Mouse (Mus musculus): ENCODE data around the gene Galnt5. TPM values are rescaled to one million over a fixed set of nuclear protein-coding genes. Genes with fewer than 3 reads are reported as not detected.

Galnt5 gene
- not detected in 2 replicates for total RNA-seq (2015)
- not detected in 2 replicates for total RNA-seq (2017)

- no peak for ATAC-seq (ENCODE audit: poor library complexity, severe bottlenecking)
Measured at GRCm38 (mm10) chr2:57997752-57998430, at the start of gene Galnt5. Galnt5 (plus strand) TSS chr2:57997884.

- no peak for ATAC-seq (ENCODE audit: poor library complexity, severe bottlenecking)
Measured at GRCm38 (mm10) chr2:57951620-57952019, 46.1 kb upstream of the Galnt5 start.

DNA sequence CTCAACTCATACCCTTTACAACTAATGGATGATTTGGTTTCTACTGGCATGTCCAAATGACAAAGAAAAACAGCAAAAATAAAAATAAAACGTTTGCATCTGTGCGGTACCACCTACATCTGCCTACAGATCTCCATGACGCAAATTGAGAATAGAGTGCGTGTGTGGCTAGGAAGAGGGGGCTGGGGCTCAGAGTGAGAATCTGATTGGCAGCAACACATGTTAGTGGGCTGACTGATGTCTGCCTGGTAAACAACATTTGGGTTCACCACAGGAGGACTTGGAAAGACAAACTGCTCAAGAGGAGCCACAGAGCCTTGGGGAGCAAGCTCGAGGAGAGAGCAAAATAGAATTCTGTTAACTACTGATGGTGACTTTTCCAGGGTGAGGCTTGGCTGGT lies 36.9 kb upstream of the Galnt5 start:
- no peak for ATAC-seq (ENCODE audit: poor library complexity, severe bottlenecking)

- ATAC-seq (ENCODE audit: poor library complexity, severe bottlenecking) = no peak
Measured at GRCm38 (mm10) chr2:57982248-57982647, 15.4 kb upstream of the Galnt5 start.

DNA sequence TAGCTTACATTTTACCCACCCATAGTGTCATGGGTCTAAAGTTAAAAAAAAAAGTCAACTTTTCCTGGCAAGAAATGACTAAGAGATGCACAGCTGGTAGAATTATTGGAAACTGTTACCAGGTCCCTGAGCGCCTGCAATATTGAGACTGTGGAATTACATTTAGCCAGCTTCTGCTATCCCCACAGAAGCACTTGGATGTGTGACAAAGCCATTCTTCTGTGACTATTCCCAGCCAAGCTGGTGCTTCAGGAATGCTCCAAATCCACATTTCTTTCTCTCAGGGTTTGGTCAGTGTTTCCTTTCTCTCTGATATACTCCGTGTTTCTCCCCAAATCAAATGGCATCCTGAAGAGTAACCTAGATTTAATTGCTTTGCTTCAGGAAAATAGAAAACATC lies 6.6 kb upstream of the Galnt5 start:
- no peak for ATAC-seq (ENCODE audit: poor library complexity, severe bottlenecking)

DNA sequence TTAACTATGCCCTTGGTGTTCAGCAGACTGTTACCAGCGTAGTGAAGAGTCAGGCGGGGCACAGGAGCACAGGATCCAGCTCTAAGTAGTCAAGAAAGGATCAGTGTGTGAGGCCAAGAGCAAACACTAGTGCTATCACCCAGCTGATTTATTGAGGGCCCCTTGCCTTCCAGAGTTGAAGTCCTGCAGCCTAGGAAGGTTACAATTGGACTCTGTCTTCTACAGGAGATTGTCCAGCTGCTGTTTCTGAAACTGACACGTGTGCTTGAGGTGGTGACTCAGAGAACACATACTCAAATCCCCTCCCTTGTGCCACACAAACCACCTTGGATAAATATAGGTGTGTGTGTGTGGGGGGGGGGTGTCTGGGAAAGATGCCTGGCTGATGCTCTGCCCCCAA lies 3.8 kb downstream of the Galnt5 start:
- ATAC-seq (ENCODE audit: poor library complexity, severe bottlenecking) = no peak

DNA sequence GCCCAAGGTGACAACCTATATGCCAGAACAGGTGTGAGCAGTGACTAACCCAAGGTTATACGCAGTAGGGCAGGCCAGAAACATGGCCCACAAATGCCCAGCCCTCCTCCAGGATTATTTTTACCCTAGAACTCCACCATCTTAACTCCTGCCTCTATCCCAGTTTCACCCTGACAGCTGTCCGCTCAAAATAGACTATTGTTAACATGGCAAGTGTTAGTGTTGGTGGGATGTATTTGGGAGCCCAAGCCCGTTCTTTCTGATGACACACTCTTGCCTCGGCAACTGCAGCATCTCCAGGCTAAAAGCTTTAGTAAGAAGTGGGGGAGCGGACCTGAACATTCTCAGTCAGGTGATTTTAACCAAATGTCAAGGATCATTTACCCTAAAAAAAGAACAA lies 9.4 kb downstream of the Galnt5 start:
- no peak for ATAC-seq (ENCODE audit: poor library complexity, severe bottlenecking)

DNA sequence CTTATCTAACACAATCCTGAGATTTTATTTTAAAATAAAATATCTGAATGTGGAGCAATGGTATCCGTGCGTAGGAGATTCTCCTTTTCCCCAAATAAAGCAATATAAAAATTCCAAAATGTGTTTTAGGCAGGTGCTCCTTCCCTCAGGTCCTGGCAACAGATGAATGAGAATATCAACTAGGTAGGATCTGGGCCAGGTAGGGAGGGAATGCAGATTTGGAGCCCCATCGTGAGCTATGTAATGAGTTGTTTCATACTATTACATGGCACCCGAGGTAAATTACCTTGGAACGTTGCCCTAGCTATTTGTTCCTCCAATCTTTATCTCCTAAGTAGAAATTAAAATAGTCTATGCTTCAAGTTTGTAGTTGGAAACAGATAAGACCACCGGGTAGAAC lies 25.9 kb downstream of the Galnt5 start:
- no peak for ATAC-seq (ENCODE audit: poor library complexity, severe bottlenecking)

- ATAC-seq (ENCODE audit: poor library complexity, severe bottlenecking) = no peak
Measured at GRCm38 (mm10) chr2:58026740-58027139, 29.1 kb downstream of the Galnt5 start.

- ATAC-seq (ENCODE audit: poor library complexity, severe bottlenecking) = peak; percentile 69
Measured at GRCm38 (mm10) chr2:58029404-58029803, 31.7 kb downstream of the Galnt5 start.

GRCm38 (mm10) chr2:58031431-58031830 lies 33.7 kb downstream of the Galnt5 start:
- no peak for ATAC-seq (ENCODE audit: poor library complexity, severe bottlenecking)

DNA sequence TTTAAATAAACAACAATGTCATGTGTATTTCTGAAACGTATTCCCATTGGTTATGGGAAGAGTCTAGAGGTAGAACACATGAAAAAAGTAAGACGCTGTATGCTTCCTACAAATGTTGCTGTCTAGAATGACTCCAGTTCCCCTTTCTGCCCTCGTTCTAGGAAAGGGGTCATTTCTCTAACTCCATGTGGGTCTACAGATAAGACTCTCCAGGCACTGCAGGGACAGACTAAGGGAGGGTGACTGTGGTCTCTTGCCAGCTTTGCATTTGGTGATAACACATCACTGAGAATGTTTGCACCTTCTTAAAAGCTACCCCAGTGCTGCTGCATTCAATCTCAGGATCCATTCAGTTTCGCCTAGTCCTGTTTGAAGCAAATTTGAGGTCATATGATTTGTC lies 38.0 kb downstream of the Galnt5 start:
- peak; percentile 48 for ATAC-seq (ENCODE audit: poor library complexity, severe bottlenecking)

DNA sequence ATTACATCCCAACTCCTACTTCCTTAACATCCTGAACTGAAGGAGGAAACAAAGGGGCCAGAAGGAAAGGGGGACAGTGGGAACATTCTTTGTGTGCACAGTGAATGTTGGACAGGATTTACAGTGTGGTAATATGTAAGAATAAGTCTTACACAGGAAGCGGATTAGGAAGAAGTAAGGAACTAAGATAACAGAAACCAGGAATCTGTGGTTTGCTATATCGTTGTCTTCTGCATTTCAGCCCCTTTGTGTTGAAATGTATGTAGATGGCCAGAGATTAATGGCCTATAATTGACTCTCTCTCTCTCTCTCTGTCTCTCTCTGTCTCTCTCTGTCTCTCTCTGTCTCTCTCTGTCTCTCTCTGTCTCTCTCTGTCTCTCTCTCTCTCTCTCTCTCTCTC lies 39.2 kb downstream of the Galnt5 start:
- peak; percentile 57 for ATAC-seq (ENCODE audit: poor library complexity, severe bottlenecking)

DNA sequence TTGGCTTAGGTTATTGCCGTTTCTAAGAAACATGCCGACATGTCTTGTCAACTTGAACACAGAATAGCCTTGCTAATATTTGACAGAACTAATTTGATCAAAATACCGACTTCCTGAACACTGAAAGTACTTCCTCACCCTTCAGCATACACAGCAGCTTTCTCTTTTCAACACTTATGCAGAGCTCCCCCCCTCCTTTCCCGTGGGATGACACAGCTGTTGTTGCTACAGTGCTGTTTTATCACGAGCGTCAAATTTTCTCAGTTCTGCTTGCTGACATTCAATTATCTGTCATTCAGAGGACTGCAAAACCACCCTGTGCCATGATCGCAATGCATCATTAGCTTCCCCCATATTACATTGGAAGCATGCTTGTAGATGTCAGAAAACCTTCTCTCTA lies 44.2 kb downstream of the Galnt5 start:
- peak; percentile 49; the same call in 1 of the 2 replicates for ATAC-seq (ENCODE audit: poor library complexity, severe bottlenecking)

- ATAC-seq (ENCODE audit: poor library complexity, severe bottlenecking) = no peak
Measured at GRCm38 (mm10) chr2:58052821-58053581, 55.3 kb downstream of the Galnt5 start, which contains the start of gene Ermn. Ermn (minus strand) TSS chr2:58052864.

DNA sequence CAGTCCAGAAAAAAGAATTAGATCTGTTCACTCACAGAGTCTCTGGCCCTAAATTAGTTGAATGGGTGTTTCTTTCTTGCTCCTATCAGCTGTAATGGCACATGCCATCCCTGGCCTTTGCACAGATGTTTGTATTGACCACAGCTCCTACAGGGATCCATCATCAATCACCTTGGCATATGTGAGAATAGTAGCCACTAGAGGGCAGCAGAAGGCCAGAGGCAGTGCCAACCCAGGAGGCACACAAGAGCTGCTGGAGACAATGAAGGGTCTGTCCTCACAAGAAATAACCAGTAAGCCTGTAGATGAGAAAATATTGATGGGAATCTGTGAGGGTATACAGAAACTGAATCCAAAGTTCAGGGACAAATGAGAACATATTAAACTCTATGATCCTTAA lies 57.7 kb downstream of the Galnt5 start:
- peak; percentile 97 for ATAC-seq (ENCODE audit: poor library complexity, severe bottlenecking)

- ATAC-seq (ENCODE audit: poor library complexity, severe bottlenecking) = no peak
Measured at GRCm38 (mm10) chr2:58079849-58080248, 82.2 kb downstream of the Galnt5 start.

GRCm38 (mm10) chr2:58086420-58086819 lies 88.7 kb downstream of the Galnt5 start:
- ATAC-seq (ENCODE audit: poor library complexity, severe bottlenecking) = 0 out of 2 replicates have a peak, but pooled peaks have one; percentile 27

DNA sequence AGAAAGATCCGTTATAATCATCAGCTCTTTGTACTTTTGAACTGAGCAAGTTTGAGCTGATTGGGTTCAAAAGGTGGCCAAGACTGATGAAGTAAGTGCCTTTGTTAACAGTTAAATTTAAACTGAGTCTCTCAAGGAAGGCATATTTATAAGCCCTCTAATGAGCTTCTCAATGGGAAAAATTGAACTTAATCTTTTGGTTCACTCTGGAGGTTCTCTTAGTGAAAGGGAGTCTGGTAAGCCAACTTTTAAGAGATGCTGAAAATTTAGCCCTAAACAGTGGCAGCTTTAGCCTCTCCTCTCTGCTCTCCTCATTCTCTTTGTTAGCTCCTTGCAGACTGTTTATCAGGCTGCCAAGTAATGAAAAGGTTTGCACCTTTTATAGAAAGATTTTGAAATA lies 97.1 kb downstream of the Galnt5 start:
- no peak for ATAC-seq (ENCODE audit: poor library complexity, severe bottlenecking)
